Mouse (Mus musculus) bone marrow, adult 2 months (tissue): ENCODE data around the gene Pcbp3.

Experiments used
- CTCF ChIP-seq: fragments of 200-500 bp; IDR thresholded peaks from 2 replicates; pipeline ENCODE4 v1.5.1; 2011; ENCODE audit warnings: low read length, control low read depth; ENCODE audit not compliant: control insufficient read depth, insufficient read depth
- POLR2A ChIP-seq: fragments of 200-500 bp; IDR thresholded peaks from 2 replicates; pipeline ENCODE4 v1.6.1; 2011; ENCODE audit warnings: low read depth, mild to moderate bottlenecking, control low read depth, low read length, borderline replicate concordance; ENCODE audit not compliant: control insufficient read depth

DNA sequence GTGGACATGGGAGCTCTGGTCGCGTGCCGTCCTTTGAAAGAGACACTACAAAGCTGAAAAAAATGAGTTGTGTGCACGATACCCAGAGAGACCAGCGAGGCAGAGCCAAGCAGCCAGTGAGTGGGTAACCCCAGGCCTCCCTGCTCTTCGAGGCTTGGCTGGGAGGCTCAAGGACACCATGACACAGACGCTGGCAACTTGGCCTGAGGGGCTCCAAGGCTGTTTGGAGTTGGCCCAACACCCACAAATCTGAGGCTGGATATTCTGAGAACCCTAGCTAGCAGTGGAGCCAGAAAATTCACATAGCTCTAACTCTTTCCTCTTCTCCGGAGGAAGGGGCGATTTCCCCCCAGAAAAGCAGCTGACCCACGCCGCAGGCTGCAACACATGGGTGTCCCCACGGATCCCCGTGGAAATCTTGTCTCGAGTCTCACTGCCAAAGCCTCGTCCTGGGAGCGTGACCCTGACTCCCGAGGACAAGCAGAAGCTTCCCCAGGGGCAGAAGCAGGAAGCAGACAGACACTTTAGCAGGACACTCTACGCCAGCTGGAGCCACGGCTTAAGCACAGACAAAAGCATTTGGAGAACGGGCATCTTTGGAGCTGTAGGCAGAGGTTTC lies 230.0 kb downstream of the Pcbp3 start:
- TF ChIP-seq CTCF, result no peak
- TF ChIP-seq POLR2A, result no peak
